Mouse (Mus musculus) mature B cell (primary cell): ENCODE data around the gene Phex.

Experiments
- in situ Hi-C: fragments of 300-500 bp; cut with MboI; formaldehyde crosslinking; loops from 2 replicates; pipeline ENCODE4 v1.14.3; 2019

Phex gene

DNA sequence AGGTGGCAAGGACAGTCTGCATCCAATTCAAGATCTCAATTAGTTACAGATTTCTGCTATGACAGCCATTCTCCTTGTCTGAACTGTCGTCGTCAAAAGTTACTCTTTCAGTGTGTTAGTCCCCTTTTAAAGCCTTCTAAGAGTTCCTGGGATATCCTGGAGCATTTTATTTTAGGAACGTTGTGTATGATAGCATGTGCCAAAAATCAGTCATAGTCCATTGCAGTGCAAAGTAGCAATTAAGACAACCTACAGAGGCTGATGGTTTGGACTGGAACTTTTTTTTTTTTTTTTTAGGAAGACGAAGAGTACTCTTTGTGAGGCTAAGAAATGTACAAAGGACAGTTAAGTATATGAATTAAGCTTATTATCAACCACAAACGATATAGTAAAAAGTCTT, at the start of gene Phex:
Phex (minus strand) TSS at position 101 of the 400 bp plus-strand sequence.
- in situ Hi-C loops, result no loop called here

DNA sequence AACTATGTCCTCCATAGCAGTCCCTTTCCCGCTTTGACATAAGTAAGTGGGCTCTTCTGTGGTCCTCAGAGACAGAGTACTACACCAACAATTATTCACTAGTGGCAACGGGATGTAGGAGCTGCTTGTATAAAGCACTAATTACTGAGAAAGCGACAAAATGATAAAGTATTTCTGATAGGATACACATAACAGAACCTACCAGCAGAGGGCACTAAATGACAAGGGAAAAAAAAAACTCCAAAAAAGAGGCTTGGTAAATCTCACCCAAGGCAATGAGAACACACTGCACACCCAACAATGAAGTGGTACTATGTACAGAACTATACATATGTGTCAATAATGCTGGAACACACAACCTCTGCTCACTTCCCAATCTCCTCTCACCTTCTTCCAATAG, 47.6 kb upstream of the Phex start:
- in situ Hi-C loops, result no loop called here

DNA sequence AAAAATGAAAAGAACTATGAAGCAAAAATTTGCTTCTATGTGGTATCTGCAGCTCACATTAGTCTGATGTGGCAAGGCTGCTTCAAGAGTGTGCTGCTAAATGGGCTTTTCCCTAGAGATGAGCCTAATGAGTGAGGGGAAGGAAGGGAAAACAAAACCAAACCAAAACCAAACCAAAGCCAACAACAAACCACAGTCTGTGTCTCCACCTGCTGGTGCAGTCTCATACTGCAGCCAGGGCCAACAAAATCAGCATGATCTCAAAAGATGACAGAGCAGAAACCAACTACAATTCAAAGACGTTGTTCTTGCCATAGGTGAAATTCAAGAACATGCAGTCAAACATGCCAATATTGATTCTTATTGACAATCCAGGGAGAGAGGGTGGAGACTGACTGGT, 39.3 kb upstream of the Phex start:
- in situ Hi-C loops, result no loop called here

DNA sequence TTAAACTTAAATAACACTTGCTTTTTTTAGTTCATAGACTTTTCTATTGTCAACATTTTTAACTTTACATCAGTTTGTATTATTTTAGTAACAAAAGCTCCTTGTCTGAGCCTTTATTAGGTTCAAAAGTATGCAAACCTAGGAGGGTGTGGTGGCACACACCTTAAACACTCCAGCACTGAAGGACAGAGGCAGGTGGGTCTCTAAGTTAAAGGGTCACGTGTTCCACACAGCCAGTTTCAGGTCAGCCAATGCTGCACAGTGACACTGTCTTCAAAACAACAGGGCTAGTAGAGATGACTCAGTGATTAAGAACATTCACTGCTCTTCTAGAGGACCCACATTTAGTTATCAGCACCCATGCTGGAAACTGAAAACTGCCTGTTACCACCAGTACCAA, 33.9 kb upstream of the Phex start:
- in situ Hi-C loops, result no loop called here

DNA sequence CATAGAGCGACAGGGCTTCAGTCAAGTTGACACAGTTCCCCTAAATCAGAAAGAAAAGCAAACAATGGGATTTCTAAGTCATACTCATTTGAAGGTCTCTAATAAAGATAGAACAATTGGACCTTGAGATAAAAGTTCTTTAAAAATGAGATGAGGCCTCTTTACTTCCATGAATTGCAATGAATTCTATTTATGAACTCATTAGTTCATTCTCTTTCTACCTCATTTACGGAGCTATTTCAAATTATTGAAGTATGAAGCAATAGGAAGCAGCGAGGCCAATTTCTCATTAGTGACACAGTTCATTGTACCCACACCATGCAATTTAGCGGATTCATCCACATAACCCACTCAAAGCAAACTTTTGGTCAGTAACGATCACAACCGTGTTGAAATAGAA, 32.3 kb upstream of the Phex start:
- in situ Hi-C loops, result no loop called here

DNA sequence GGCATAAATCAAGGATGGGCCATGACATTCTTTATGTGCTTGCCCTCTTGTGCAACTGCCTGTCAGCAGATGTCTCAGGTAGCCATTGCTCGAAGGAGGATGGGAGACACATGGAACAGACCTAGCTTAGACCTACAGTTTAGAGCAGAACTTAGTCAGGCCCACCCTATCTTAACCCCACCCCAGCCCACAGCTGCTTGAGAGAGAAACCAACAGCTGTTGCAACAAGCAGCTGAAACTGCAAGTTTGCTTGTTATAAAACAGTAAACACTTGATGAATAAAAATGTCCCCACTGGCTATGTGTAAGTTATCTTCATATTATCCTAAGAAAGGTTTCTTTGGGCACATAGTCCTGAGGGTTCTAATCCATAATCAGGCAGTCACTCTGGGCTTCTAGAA, 19.7 kb upstream of the Phex start:
- in situ Hi-C loops, result no loop called here

DNA sequence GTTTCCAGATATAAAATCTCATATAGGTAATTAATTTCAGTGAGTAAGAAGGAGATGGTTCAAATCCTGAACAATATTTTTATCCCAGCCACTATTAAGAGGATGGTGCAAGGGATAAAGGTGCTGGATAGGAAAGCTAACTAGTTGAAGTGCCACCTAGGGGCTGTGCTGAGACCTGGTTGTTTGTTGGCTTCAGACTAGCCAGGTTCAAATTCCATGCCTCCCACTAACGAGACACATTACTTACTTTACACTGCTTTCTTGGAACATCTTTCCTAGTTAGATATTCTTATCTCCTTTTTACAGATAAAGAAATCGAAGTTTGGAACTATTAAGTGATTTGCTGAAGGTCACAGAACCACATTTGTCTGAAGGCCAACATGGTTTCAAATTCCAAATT, 4.3 kb upstream of the Phex start:
- in situ Hi-C loops, result no loop called here

DNA sequence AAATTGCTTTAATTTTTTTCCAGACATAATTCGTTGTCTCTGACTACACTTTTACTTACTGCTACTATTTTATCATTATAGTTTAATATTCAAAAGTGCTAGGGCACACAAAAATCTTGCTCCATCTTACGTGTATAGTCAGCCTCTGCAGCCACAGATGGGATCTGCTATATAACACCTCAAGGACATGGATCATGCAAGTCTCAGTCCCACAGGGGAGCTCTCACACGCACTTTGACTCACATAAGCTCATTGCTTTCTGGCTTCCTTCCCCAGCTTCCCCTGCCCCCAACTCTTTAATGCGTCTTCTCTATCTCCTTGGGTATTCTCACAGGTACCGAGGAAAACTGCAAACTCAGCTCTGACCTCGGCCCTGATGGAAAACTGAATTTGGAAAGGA, 10.2 kb downstream of the Phex start:
- in situ Hi-C loops, result no loop called here

DNA sequence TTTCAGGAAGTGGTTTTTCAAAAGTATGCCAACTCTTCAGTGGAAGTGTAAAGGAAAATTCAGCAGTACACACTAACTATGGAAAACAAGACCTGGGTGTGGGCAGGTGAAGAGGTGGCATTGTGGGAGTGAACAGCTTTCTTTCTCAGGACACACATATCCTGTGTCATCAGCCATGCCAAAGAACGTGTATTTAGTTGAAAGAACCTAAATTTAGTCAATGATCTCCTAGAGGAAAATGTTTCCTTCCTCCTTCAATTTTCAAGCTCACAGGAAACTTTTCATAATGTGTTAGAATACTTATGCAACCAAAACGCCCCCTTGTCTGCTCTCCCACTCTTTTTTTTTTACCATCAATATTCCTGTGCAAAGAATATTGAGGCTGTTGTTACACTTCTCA, 23.9 kb downstream of the Phex start:
- in situ Hi-C loops, result no loop called here

DNA sequence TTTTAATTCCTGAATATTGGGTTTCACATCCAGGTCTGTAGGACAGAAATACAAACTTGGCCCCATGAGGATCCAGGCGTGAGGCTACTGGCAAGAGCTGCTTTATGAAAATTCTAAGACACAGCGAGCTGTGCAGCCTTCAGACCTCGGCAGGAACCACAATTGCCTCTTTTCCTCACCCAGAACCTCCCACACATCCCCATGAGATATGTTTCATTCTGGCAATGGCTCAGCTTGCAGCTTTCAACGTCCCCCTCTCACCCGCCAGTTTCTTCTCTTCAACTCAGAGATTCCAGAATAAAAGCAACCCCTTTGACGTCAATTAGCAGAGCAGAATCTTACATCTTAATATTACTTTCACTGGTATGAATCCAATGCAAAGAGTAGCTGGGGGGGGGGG, 25.0 kb downstream of the Phex start:
- in situ Hi-C loops, result no loop called here

DNA sequence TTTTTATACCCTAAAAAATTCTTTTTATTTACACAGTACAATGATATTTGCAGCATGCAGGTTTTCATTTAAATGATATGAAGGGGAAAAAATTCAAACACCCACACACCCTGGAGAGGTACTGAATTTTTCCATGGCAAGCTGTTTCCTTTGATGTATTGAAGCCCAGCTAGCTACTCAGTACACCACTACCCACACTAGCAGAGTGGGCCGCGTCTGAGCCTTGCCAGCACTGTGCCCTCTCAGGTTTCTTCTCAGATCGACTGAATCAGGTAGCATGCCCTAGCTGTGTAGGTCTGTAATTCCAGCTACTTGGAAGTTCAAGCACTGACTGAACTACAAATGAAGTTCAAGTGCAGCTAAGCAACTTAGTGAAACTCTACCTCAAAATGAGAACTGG, 26.7 kb downstream of the Phex start:
- in situ Hi-C loops, result no loop called here

DNA sequence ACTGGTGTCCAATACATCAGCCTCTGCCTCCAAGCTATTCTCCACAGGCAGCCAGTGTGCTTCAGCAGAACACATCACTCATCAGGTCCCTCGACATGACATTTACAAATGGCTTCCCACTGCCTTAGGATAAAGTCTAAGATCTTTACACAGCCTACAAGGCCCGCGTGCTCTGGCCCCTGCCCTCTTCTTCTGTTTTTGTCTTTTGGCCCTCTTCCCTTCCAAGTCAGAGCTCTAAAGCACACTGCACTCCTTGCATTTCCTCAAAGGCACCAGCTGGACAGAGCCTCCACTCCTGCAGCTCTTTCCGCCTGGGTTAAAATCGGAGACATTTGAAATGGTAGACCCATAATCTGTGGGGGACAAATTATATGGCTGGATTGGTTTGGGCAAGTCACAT, 28.1 kb downstream of the Phex start:
- in situ Hi-C loops, result no loop called here

DNA sequence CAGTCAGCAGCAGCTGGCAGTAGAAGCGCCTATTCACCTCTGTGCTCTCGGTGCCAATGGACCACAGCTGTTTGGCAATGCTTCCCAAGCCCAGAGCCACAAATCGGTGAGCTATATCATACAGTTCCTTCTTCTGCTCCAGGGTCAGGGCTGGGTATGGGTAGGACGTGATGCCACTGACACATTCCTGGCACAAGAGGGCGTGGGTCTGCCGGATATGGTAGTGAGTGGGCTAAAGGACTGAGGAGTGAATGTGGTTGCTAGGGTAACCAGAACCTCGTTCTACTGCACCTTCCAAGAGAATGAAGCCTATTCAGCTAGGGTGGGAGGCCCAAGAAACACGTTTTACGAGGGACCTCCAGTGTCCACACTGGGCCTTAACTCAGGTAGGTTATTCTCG, 36.3 kb downstream of the Phex start:
- in situ Hi-C loops, result no loop called here

DNA sequence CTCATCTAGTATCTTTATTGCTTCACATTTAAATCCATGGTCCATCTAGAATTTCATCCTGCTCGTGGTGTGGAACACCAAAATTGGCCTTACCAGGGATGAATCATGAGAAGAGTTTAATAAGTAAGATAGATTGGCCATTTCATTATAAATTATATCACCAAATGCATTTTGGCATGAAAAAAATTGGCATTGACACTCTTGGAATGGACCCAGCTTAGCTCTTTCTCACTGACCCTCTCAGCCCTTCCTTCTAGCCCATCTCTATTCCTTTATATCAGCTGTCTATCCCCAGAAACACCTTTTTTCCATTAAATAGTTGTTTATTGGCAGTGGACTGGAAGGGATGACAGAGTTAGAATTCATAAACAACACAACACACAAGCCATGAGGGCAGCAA, 37.7 kb downstream of the Phex start:
- in situ Hi-C loops, result no loop called here

DNA sequence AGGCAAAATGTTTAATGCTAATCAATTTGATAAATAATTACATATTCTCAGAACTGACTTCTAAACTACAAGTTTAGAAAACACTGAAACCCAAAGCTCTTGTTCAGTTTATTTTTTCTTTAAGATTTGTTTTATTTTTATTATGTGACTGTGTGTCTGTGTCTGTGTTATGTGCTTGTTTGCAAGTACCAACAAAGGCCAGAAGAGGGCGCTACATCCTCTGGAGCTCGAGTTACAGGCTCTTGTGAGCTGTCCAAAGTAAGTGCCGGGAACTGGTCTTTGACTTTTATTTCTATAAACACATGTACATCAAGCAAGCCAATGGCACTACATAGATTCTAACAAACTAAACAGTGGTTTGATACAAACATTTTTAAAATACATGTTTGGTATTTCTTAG, 41.2 kb downstream of the Phex start:
- in situ Hi-C loops, result no loop called here

DNA sequence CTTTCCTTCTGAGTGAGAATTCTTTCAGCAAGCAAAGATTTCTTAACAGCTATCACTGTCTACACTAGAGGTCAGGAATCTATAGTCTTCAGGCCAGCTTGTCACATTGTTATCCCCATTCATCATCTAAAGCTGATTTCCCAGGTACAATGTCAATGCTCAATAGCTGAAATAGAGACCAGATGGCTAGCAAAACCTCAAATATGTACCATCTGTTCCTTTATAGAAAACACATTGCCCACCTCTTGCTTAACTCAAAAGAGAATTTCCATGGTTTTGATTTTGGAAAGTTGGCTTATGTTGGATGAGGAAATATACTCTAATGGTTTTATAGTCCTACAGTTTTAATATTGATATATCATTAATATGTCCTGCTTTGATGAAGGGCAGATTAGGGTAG, 45.9 kb downstream of the Phex start:
- in situ Hi-C loops, result no loop called here

DNA sequence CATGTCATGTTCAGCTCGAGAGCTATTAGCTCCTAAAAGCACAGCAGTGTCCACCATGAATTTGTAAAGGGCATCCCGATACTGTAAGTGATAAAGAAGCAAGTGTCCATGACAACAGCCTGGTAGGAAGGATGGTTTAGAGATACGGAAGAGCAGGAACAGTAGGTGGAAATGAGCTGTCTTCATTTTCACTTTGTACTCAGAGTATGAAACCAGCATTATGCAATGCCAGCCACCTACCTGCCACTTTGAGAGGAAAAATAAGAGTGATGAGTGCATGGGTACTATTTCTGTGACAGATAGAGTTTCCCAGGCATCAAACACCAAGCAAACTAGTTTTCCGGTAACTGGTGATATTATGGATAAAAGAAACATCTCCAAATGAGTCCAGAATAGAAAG, 59.6 kb downstream of the Phex start:
- in situ Hi-C loops, result no loop called here

DNA sequence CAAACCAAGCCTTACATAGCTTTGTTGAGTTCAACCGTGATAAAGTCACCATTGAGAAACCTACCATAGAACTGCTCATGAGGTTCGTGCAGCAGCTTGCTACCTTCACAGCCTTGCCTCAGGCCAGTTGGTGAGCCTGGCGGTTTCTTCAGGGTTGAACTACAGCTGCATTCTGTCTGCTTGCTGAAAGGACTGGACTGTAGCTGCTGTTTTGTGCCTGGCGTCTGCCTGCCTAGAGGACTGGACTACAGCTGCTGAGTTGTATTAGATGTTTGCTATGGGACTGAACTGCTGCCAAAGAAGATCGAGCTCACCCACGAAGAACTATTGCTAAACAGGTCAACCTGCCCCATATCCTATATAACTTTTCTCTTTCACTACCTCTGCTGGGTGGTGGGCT, 68.9 kb downstream of the Phex start:
- in situ Hi-C loops, result no loop called here

DNA sequence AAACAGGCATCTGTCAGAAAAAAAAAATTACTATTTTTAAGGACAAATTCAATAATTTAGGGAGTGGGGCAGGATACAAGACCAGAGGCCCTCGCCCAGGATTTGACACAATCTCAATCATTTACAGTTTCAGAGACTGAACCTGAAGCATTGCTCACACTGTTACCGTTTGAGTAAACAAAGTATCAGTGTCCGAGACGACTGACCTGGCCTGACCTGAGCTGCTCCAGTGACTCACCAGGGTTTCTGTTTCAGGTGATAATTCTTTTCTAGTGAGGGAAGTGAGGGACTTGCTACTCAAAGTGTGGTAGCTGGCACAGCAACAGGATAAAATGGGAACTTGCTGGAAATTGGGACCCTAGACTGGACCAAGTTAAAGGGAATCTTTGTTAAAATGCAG, 80.4 kb downstream of the Phex start:
- in situ Hi-C loops, result no loop called here

DNA sequence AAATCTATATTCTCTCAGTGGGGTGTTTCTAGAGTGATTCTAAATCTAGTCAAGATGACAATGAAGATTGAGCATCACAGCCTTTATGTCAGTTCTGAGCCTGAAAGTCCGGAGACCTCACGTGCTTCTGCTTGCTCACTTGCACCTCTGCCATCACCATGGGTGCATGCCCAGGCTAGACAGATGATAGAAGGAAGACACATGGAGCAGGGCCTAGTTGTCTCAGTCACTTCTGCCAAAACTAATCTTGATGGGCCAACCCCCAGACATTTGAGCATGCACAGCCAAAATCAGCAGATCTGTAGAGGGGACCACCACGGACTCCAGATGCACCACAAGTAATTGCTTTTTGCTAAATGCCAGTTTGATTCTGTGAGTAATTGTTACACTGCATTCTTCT, 85.3 kb downstream of the Phex start:
- in situ Hi-C loops, result no loop called here

DNA sequence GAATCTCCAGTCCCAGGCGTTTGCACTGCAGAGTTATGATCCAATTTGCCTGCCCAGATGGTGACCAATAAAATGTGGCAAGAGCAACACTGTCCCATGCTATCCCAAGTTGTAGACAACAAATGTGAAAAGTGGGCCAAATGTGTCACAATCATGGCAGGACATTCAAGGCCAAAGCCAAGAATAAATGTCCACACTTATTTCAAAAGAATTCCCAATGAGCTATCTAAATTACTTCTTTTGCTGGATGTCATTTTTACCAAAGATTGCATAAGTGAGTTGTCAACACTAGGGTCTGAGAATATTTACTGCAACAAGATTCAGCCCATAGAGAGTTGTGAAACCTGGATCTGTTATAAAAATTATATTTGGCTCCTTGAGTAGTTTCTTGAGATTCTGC, 86.7 kb downstream of the Phex start:
- in situ Hi-C loops, result no loop called here

DNA sequence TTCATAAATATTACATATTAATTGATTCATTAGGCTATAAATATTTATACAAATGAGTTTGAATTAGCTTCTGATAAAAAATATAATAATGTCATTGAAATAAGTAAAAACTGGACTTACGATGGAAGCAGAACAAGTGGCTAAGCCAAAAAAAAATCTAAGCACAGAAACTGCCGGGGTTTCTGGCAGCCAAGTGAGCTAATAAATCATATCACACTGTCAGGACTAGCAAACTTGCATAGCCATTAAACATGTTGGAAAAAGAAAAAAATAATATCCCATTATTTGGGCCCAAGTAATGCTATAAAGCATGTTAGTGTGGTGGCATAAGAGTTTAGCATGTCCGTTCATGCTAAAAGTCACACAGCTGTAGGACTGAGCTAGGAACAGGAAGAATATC, 87.4 kb downstream of the Phex start:
- in situ Hi-C loops, result no loop called here

DNA sequence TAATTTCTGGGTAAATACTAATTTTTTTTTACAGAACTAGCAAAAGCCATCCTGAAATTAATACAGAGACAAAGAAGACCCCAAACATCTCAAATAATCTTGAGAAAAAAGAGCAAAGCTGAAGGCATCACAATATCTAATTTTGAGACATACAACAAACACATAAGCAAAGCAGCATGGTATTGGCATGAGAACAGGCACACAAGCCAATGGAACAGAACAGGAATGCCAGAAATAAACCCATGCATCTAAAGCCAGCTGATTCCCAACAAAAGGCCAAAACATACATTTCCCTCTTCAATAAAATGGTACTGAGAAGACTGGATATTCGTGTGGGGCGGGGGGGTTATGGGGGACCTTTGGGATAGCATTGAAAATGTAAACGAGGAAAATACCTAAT, 90.7 kb downstream of the Phex start:
- in situ Hi-C loops, result no loop called here

DNA sequence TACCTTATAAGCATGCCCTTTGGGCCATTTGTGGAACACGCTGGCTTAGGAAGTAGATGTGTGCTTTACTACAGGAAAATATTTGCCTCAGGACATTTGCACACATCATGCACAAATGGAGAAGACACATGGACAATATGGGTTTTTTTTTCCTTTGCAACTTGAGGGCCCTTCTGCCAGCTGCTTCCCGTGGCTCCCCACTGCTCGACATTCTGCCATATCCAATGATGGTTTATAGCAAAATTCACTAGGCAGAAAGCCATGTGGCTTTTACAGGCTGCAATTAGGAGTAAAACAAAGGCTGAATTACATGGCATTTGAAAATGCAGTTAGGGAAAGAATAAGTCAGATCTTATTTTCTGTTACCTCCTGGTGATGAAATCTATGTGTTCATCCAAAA, 104.8 kb downstream of the Phex start:
- in situ Hi-C loops, result no loop called here

DNA sequence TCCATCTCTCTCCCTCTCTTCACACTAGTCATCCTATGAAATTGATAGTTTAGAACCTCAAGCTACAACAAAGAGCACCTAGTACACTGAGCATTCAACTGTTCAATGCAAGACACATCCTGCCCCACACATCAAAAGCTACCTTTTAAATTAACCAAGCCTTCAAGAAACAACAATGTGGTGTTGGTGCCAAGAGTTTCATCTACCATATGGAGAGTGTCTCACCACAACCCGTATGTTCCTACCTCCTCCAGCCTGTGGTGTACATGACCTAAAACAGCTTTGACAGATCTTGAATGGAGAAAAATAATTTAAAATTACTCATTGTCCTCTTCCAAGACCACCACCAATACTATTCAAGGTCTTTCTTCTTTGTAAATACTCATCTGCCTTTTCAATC, 106.9 kb downstream of the Phex start:
- in situ Hi-C loops, result no loop called here
